Mouse (Mus musculus): ENCODE measurements around the gene Cdsn. TPM values are rescaled to one million over a fixed set of nuclear protein-coding genes. Genes with fewer than 3 reads are reported as not detected.
A peak's percentile ranks its signal among the peaks of the same experiment; 100 is the strongest.

Gene Cdsn
- polyA plus RNA-seq, 1 experiment from 2014 or later: 0.20 TPM

DNA sequence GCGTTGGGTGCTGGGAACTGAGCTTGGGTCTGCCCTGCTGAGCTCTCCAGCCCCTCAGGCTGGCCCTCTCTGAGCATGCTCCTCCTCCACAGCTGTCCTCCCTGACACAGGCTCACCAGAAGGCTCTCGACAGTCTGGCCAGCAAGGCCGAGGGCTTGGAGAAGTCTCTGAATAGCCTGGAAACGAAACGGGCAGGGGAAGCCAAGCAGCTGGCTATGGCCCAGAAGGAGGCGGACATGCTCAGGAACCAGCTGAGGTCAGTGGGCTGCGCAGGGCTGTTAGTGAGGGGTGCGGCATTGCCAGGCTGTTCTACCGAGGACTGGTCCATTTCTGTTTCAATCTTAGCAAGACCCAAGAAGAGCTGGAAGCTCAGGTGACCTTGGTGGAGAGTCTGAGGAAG, 27.6 kb upstream of the Cdsn start:
- Histone ChIP-seq H3K9ac (ENCODE audit: low read depth, low read length) (no peak overlapping the region), H3K4me3 (ENCODE audit: low read depth, low read length) (no peak overlapping the region), H3K27ac (ENCODE audit: low read depth, low read length) (no peak overlapping the region), H3K4me1 (replicated peaks; ENCODE audit: control insufficient read depth, insufficient read depth, low read length) (no peaks in the 10 kb centered on the region), H3K36me3 (ENCODE audit: control insufficient read depth, insufficient read depth, low read length) (no peaks in the 10 kb centered on the region), H3K27me3 (ENCODE audit: control insufficient read depth, insufficient read depth, low read length) (no peaks in the 10 kb centered on the region), H3K9me3 (ENCODE audit: control insufficient read depth, low read length) (no peaks in the 10 kb centered on the region), H3K4me2 (replicated peaks; ENCODE audit: low read depth, low read length) (no peak overlapping the region)
- WGBS: 88% methylated on average over 9 of the region's 9 CpGs
- DNase-seq (ENCODE audit: low spot score) (no peak), ATAC-seq (ENCODE audit: low FRiP score) (no peak)

DNA sequence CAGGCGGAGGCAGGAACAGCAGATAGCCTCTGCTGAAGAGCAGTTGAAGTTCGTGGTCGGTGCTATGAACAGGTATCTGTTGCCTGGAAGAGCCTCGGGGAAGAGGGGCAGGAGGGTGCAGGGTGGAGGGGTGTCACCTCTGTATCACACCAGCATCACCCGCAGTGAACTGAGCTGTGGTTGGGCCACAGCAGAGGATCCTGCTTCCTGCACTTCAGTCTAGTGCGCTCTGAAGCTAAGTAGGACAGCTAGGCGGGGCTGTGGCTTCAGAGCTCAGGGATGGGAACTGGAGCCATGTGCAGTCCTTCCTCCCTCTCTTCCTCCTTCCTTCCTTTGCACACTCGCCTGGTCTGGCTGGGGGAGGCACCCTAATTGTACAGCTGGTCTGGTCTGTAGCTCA, 25.3 kb upstream of the Cdsn start:
- no peaks in the 10 kb centered on the region for H3K36me3 ChIP-seq (ENCODE audit: control insufficient read depth, insufficient read depth, low read length)
- H3K4me2 ChIP-seq (replicated peaks; ENCODE audit: low read depth, low read length): no peak overlapping the region
- DNase-seq (ENCODE audit: low spot score) (no peak), ATAC-seq (ENCODE audit: low FRiP score) (no peak)
- H3K27me3 ChIP-seq (ENCODE audit: control insufficient read depth, insufficient read depth, low read length): no peaks in the 10 kb centered on the region
- no peak overlapping the region for H3K4me3 ChIP-seq (ENCODE audit: low read depth, low read length)
- H3K4me1 ChIP-seq (replicated peaks; ENCODE audit: control insufficient read depth, insufficient read depth, low read length): no peaks in the 10 kb centered on the region
- 82% methylated on average over 8 of the region's 8 CpGs for WGBS
- H3K9me3 ChIP-seq (ENCODE audit: control insufficient read depth, low read length): no peaks in the 10 kb centered on the region
- H3K9ac ChIP-seq (ENCODE audit: low read depth, low read length): no peak overlapping the region
- no peak overlapping the region for H3K27ac ChIP-seq (ENCODE audit: low read depth, low read length)

- WGBS: 16% methylated on average over 3 of the region's 3 CpGs
- no peak overlapping the region for H3K4me2 ChIP-seq (replicated peaks; ENCODE audit: low read depth, low read length)
Observed at GRCm38 (mm10) chr17:35532360-35532759, 19.6 kb upstream of the Cdsn start.

GRCm38 (mm10) chr17:35532901-35533300, 19.0 kb upstream of the Cdsn start, which contains the start of gene Psors1c2:
TSS of gene Psors1c2 (plus strand) at chr17:35533201.
- 58% methylated on average over 7 of the region's 7 CpGs for WGBS
- H3K27me3 ChIP-seq (ENCODE audit: control insufficient read depth, insufficient read depth, low read length): no peaks in the 10 kb centered on the region
- H3K36me3 ChIP-seq (ENCODE audit: control insufficient read depth, insufficient read depth, low read length): no peaks in the 10 kb centered on the region
- DNase-seq (ENCODE audit: low spot score) (no peak), ATAC-seq (ENCODE audit: low FRiP score) (no peak)
- H3K9me3 ChIP-seq (ENCODE audit: control insufficient read depth, low read length): no peaks in the 10 kb centered on the region
- no peak within 1 kb of the TSS for H3K27ac ChIP-seq (ENCODE audit: low read depth, low read length)
- no peak within 1 kb of the TSS for H3K4me2 ChIP-seq (replicated peaks; ENCODE audit: low read depth, low read length)
- H3K9ac ChIP-seq (ENCODE audit: low read depth, low read length): no peak within 1 kb of the TSS
- no peak within 1 kb of the TSS for H3K4me3 ChIP-seq (ENCODE audit: low read depth, low read length)
- H3K4me1 ChIP-seq (replicated peaks; ENCODE audit: control insufficient read depth, insufficient read depth, low read length): no peaks in the 10 kb centered on the region

More at GRCm38 (mm10) chr17:35532360-35532759, 19.6 kb upstream of the Cdsn start:
- Histone ChIP-seq H3K9me3 (ENCODE audit: control insufficient read depth, low read length) (no peaks in the 10 kb centered on the region), H3K4me1 (replicated peaks; ENCODE audit: control insufficient read depth, insufficient read depth, low read length) (no peaks in the 10 kb centered on the region), H3K9ac (ENCODE audit: low read depth, low read length) (no peak overlapping the region), H3K4me3 (ENCODE audit: low read depth, low read length) (no peak overlapping the region), H3K36me3 (ENCODE audit: control insufficient read depth, insufficient read depth, low read length) (no peaks in the 10 kb centered on the region), H3K27ac (ENCODE audit: low read depth, low read length) (no peak overlapping the region), H3K27me3 (ENCODE audit: control insufficient read depth, insufficient read depth, low read length) (no peaks in the 10 kb centered on the region)
- ATAC-seq (ENCODE audit: low FRiP score) (no peak), DNase-seq (ENCODE audit: low spot score) (no peak)

DNA sequence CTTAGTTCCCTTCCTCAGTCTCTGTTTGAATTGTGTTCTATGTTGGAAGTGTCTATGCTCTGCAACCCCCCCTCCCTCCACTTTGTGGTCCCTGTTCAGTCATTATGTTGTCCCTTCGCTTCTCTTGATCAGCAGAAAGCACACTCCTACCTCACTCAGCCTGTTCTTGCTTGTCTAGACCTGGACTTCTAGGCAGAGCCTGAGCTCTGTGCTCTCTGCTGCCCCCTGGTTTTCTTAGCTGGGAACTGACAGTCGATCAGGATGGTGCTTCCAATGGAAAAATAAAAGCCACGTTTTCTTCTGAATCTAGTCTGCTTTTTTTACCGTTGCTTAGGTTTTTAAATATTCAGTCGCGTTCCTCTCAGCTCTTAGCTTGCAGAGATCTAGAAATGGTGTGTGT, 17.6 kb upstream of the Cdsn start:
- 23% methylated on average over 6 of the region's 6 CpGs for WGBS
- ATAC-seq (ENCODE audit: low FRiP score): peak; percentile 47; the same call in 1 of the 2 replicates
- H3K27ac ChIP-seq (ENCODE audit: low read depth, low read length): no peak overlapping the region

DNA sequence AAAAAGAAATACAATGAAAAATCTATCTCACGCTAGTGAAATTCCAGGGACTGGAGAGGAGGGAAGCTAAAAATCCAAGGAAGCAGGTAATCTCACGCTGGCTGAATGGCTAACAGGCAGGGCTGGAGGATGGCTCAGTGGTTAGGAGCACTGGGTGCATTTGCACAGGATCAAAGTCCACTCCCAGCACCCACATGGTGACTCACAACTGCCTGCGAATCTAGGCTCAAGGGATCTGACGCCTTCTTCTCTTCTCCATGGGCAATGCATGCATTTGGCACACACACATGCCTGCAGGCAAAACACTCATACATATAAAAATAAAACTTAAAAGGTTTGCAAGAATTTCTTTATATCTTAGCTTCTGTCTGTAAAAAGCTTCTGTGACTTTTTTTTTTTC, 14.5 kb upstream of the Cdsn start:
- H3K4me3 ChIP-seq (ENCODE audit: low read depth, low read length): no peak overlapping the region
- H3K36me3 ChIP-seq (ENCODE audit: control insufficient read depth, insufficient read depth, low read length): no peaks in the 10 kb centered on the region
- DNase-seq (ENCODE audit: low spot score) (no peak), ATAC-seq (ENCODE audit: low FRiP score) (no peak)
- H3K27ac ChIP-seq (ENCODE audit: low read depth, low read length): no peak overlapping the region
- H3K4me2 ChIP-seq (replicated peaks; ENCODE audit: low read depth, low read length): no peak overlapping the region
- no peak overlapping the region for H3K9ac ChIP-seq (ENCODE audit: low read depth, low read length)
- H3K27me3 ChIP-seq (ENCODE audit: control insufficient read depth, insufficient read depth, low read length): no peaks in the 10 kb centered on the region
- 89% methylated on average over 4 of the region's 4 CpGs for WGBS
- H3K4me1 ChIP-seq (replicated peaks; ENCODE audit: control insufficient read depth, insufficient read depth, low read length): no peaks in the 10 kb centered on the region
- no peaks in the 10 kb centered on the region for H3K9me3 ChIP-seq (ENCODE audit: control insufficient read depth, low read length)

More for the DNA sequence above, 17.6 kb upstream of the Cdsn start:
- Histone ChIP-seq H3K9ac (ENCODE audit: low read depth, low read length) (no peak overlapping the region), H3K4me1 (replicated peaks; ENCODE audit: control insufficient read depth, insufficient read depth, low read length) (no peaks in the 10 kb centered on the region), H3K4me3 (ENCODE audit: low read depth, low read length) (no peak overlapping the region), H3K36me3 (ENCODE audit: control insufficient read depth, insufficient read depth, low read length) (no peaks in the 10 kb centered on the region), H3K9me3 (ENCODE audit: control insufficient read depth, low read length) (no peaks in the 10 kb centered on the region), H3K4me2 (replicated peaks; ENCODE audit: low read depth, low read length) (no peak overlapping the region), H3K27me3 (ENCODE audit: control insufficient read depth, insufficient read depth, low read length) (no peaks in the 10 kb centered on the region)
- DNase-seq (ENCODE audit: low spot score): peak; percentile 87

DNA sequence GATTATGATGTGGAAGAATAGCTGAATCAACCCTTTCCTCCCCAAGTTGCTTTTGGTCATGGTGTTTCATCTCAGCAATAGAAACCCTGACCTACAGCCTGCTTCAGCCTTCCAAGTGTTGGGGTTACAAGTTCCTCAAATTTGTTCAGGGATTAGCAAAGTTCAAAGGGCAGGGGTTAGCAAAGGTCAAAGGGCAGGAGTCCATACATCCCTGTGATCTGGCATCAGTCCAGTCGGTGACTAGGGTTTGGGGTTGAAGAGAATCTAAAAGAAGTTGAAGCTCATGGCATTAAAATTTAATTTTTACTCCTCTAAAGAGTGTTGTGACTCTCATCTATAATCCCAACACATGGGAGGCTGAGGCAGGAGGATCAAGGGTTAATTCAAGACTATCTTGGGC, 13.5 kb upstream of the Cdsn start:
- no peak overlapping the region for H3K9ac ChIP-seq (ENCODE audit: low read depth, low read length)
- no peaks in the 10 kb centered on the region for H3K4me1 ChIP-seq (replicated peaks; ENCODE audit: control insufficient read depth, insufficient read depth, low read length)
- H3K9me3 ChIP-seq (ENCODE audit: control insufficient read depth, low read length): no peaks in the 10 kb centered on the region
- no peak overlapping the region for H3K4me2 ChIP-seq (replicated peaks; ENCODE audit: low read depth, low read length)
- 79% methylated on average over 1 of the region's 1 CpGs for WGBS
- H3K4me3 ChIP-seq (ENCODE audit: low read depth, low read length): no peak overlapping the region
- ATAC-seq (ENCODE audit: low FRiP score): no peak
- H3K27ac ChIP-seq (ENCODE audit: low read depth, low read length): no peak overlapping the region
- no peaks in the 10 kb centered on the region for H3K36me3 ChIP-seq (ENCODE audit: control insufficient read depth, insufficient read depth, low read length)
- DNase-seq (ENCODE audit: low spot score): no peak
- H3K27me3 ChIP-seq (ENCODE audit: control insufficient read depth, insufficient read depth, low read length): no peaks in the 10 kb centered on the region

GRCm38 (mm10) chr17:35539540-35539939, 12.4 kb upstream of the Cdsn start:
- Histone ChIP-seq H3K4me3 (ENCODE audit: low read depth, low read length) (no peak overlapping the region), H3K9ac (ENCODE audit: low read depth, low read length) (no peak overlapping the region), H3K27ac (ENCODE audit: low read depth, low read length) (no peak overlapping the region), H3K4me1 (replicated peaks; ENCODE audit: control insufficient read depth, insufficient read depth, low read length) (no peaks in the 10 kb centered on the region), H3K4me2 (replicated peaks; ENCODE audit: low read depth, low read length) (no peak overlapping the region), H3K36me3 (ENCODE audit: control insufficient read depth, insufficient read depth, low read length) (no peaks in the 10 kb centered on the region), H3K27me3 (ENCODE audit: control insufficient read depth, insufficient read depth, low read length) (no peaks in the 10 kb centered on the region), H3K9me3 (ENCODE audit: control insufficient read depth, low read length) (no peaks in the 10 kb centered on the region)
- 59% methylated on average over 10 of the region's 10 CpGs for WGBS
- no peak for ATAC-seq (ENCODE audit: low FRiP score)
- DNase-seq (ENCODE audit: low spot score): no peak

GRCm38 (mm10) chr17:35542761-35543411, 9.0 kb upstream of the Cdsn start:
- peak overlapping the region; percentile 17; the same call in 1 of the 2 replicates for H3K4me2 ChIP-seq (replicated peaks; ENCODE audit: low read depth, low read length)
- H3K4me1 ChIP-seq (replicated peaks; ENCODE audit: control insufficient read depth, insufficient read depth, low read length): peaks cover 4% of the 10 kb centered on the region
- ATAC-seq (ENCODE audit: low FRiP score) (peak; percentile 23; the same call in 1 of the 2 replicates), DNase-seq (ENCODE audit: low spot score) (peak; percentile 19)
- no peak overlapping the region for H3K4me3 ChIP-seq (ENCODE audit: low read depth, low read length)
- no peaks in the 10 kb centered on the region for H3K27me3 ChIP-seq (ENCODE audit: control insufficient read depth, insufficient read depth, low read length)
- no peaks in the 10 kb centered on the region for H3K36me3 ChIP-seq (ENCODE audit: control insufficient read depth, insufficient read depth, low read length)
- H3K27ac ChIP-seq (ENCODE audit: low read depth, low read length): peak overlapping the region; percentile 72
- 77% methylated on average over 15 of the region's 15 CpGs for WGBS
- no peaks in the 10 kb centered on the region for H3K9me3 ChIP-seq (ENCODE audit: control insufficient read depth, low read length)
- no peak overlapping the region for H3K9ac ChIP-seq (ENCODE audit: low read depth, low read length)

Data from hindbrain, embryonic 11.5 days (tissue).